Mouse (Mus musculus) C2C12 (cell line): Measurements from ENCODE around the gene Hoxc10. TPM values are rescaled to one million over a fixed set of nuclear protein-coding genes. Genes with fewer than 3 reads are reported as not detected.

Source experiments
- H3K27me3 ChIP-seq: one replicate; pipeline ENCODE4 v1.6.1; 2011; ENCODE audit not compliant: control insufficient read depth, insufficient read depth, insufficient read length
- H3K36me3 ChIP-seq: one replicate; pipeline ENCODE4 v1.6.1; 2011; ENCODE audit not compliant: control insufficient read depth, insufficient read depth
- H3K4me3 ChIP-seq: one replicate; pipeline ENCODE4 v1.5.1; 2011; ENCODE audit warnings: mild to moderate bottlenecking, control low read depth; ENCODE audit not compliant: poor library complexity, insufficient read depth, severe bottlenecking
- H3K79me2 ChIP-seq: one replicate; pipeline ENCODE4 v1.6.1; 2011; ENCODE audit not compliant: control insufficient read depth, insufficient read depth
- H3K79me3 ChIP-seq: one replicate; pipeline ENCODE4 v1.6.1; 2011; ENCODE audit warnings: low read depth, control low read depth
- H3ac ChIP-seq: one replicate; pipeline ENCODE3; 2011; ENCODE audit warnings: low read depth; ENCODE audit not compliant: control insufficient read depth, insufficient read length
- CEBPB ChIP-seq: IDR thresholded peaks from one replicate; pipeline ENCODE4 v1.6.1; 2011; ENCODE audit warnings: low read depth, mild to moderate bottlenecking, control low read depth, moderate library complexity
- CTCF ChIP-seq: IDR thresholded peaks from one replicate; pipeline ENCODE4 v1.5.1; 2011; ENCODE audit not compliant: control insufficient read depth, insufficient read depth, insufficient read length
- FOSL1 ChIP-seq: IDR thresholded peaks from one replicate; pipeline ENCODE4 v1.8.0; 2011; ENCODE audit warnings: mild to moderate bottlenecking, low read length; ENCODE audit not compliant: poor library complexity, insufficient read depth, severe bottlenecking
- MAX ChIP-seq: IDR thresholded peaks from one replicate; pipeline ENCODE4 v1.6.1; 2011; ENCODE audit warnings: mild to moderate bottlenecking, control low read depth
- MYOD1 ChIP-seq: IDR thresholded peaks from one replicate; pipeline ENCODE4 v1.6.1; 2011; ENCODE audit warnings: low read depth; ENCODE audit not compliant: control insufficient read depth, insufficient read length
- MYOG ChIP-seq: IDR thresholded peaks from one replicate; pipeline ENCODE4 v1.6.1; 2011; ENCODE audit not compliant: control insufficient read depth, insufficient read length; ENCODE audit errors: extremely low read depth
- USF1 ChIP-seq: IDR thresholded peaks from one replicate; pipeline ENCODE4 v1.6.1; 2011; ENCODE audit warnings: low read depth, mild to moderate bottlenecking, control low read depth, moderate library complexity
- polyA plus RNA-seq: library from polyadenylated mRNA; unstranded; fragments of >200 nt; fragmentation: generic; extraction: Trizol; gene quantifications from one replicate; pipeline ENCODE4 v1.2.1, GENCODE M21; 2012; ENCODE audit warnings: missing spikeins

The Hoxc10 gene
- polyA plus RNA-seq, 1 experiment, result 49.6 TPM

- Histone ChIP-seq H3K4me3 (peak overlapping the region; percentile 54), H3ac (peak overlapping the region; percentile 96), H3K79me3 (peaks cover 39% of the 10 kb centered on the region), H3K79me2 (peaks cover 92% of the 10 kb centered on the region), H3K36me3 (no peaks in the 10 kb centered on the region), H3K27me3 (no peaks in the 10 kb centered on the region)
- no peak for TF ChIP-seq MYOD1
- no peak for TF ChIP-seq FOSL1
- TF ChIP-seq MAX, result no peak
- no peak for TF ChIP-seq CTCF
- TF ChIP-seq USF1, result no peak
- TF ChIP-seq CEBPB, result no peak
- TF ChIP-seq MYOG, result no peak
Measured at GRCm38 (mm10) chr15:103000501-103000901, 33.9 kb downstream of the Hoxc10 start.

DNA sequence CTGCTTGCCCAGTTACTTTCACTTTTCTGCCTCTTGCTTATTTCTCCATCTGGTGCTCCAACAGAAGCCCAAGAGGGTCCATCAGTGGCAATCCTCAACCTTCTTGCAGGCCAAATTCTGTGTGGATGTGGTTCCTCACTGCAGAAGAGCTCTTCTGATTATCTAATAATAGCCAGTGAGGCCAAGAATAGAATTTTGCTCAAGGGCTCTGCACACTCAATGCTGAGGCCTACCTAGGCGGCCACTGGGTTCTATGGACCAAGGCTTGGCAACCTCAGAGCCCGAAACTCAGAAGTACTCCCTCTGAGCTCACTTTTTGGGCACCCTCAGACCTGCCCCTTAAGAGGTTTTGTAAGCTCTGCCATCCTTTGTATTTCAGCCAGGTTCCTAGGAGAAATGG is 34.8 kb downstream of the Hoxc10 start:
- Histone ChIP-seq H3ac (peak overlapping the region; percentile 96), H3K79me3 (peaks cover 40% of the 10 kb centered on the region), H3K27me3 (no peaks in the 10 kb centered on the region), H3K4me3 (peak overlapping the region; percentile 54), H3K79me2 (peaks cover 97% of the 10 kb centered on the region), H3K36me3 (no peaks in the 10 kb centered on the region)
- TF ChIP-seq MYOD1 (no peak), CTCF (no peak), MYOG (no peak), FOSL1 (no peak), MAX (no peak), CEBPB (no peak), USF1 (no peak)

DNA sequence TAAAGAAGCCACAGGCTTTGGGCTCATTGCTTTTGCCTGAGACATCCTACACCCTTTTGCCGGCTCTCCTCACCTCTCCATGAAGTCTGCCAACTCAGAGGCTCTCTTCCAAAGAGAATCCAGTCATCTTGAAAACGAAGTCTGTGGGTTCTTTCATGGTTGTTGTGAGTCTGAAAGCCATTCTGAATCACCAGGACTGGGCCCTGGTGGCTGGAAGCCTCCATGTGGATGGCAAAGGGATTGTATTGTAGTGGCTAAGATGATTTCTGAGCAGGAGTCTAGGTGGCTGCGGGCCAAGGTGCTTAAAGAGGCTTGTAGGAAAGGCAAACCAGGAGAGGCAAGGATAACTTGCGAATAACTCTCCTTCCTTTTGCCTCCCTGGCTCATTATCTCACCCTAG is 35.6 kb downstream of the Hoxc10 start:
- H3ac ChIP-seq, result peak overlapping the region; percentile 23
- no peaks in the 10 kb centered on the region for H3K27me3 ChIP-seq
- peaks cover 45% of the 10 kb centered on the region for H3K79me3 ChIP-seq
- no peak overlapping the region for H3K4me3 ChIP-seq
- H3K36me3 ChIP-seq, result no peaks in the 10 kb centered on the region
- TF ChIP-seq FOSL1 (no peak), MYOD1 (no peak), MYOG (no peak), MAX (peak; percentile 83), CEBPB (no peak)
- peaks cover 97% of the 10 kb centered on the region for H3K79me2 ChIP-seq

GRCm38 (mm10) chr15:103002821-103003448 is 36.3 kb downstream of the Hoxc10 start:
- TF ChIP-seq MYOG (no peak), USF1 (no peak), MAX (no peak), FOSL1 (no peak), CTCF (no peak), MYOD1 (no peak), CEBPB (no peak)
- no peak overlapping the region for H3K4me3 ChIP-seq

GRCm38 (mm10) chr15:103005308-103005707 is 38.7 kb downstream of the Hoxc10 start:
- Histone ChIP-seq H3K79me3 (peaks cover 60% of the 10 kb centered on the region), H3K36me3 (peaks cover 9% of the 10 kb centered on the region), H3K4me3 (no peak overlapping the region), H3K27me3 (no peaks in the 10 kb centered on the region), H3ac (peak overlapping the region; percentile 15), H3K79me2 (peaks cover 98% of the 10 kb centered on the region)
- TF ChIP-seq MYOD1, result no peak
- TF ChIP-seq USF1, result no peak
- TF ChIP-seq MYOG, result no peak
- no peak for TF ChIP-seq FOSL1
- no peak for TF ChIP-seq MAX
- TF ChIP-seq CEBPB, result no peak
- no peak for TF ChIP-seq CTCF

More at GRCm38 (mm10) chr15:103002821-103003448, 36.3 kb downstream of the Hoxc10 start:
- Histone ChIP-seq H3K79me3 (peaks cover 50% of the 10 kb centered on the region), H3K36me3 (no peaks in the 10 kb centered on the region), H3K27me3 (no peaks in the 10 kb centered on the region), H3K79me2 (peaks cover 98% of the 10 kb centered on the region), H3ac (peak overlapping the region; percentile 9)
